Mouse (Mus musculus): ENCODE data around the gene Abcc5.

The Abcc5 gene

GRCm38 (mm10) chr16:20424226-20424663 lies 1.9 kb downstream of the Abcc5 start:
- no peak for DNase-seq (ENCODE audit: low read depth in 2 of 2, low spot score in 2 of 2)

- DNase-seq (ENCODE audit: low read depth in 2 of 2, low spot score in 2 of 2), result no peak
These were observed 3.1 kb downstream of the Abcc5 start for GRCm38 (mm10) chr16:20422938-20423730.

GRCm38 (mm10) chr16:20418054-20418453 lies 8.1 kb downstream of the Abcc5 start:
- no peak for DNase-seq (ENCODE audit: low read depth in 2 of 2, low spot score in 2 of 2)

- DNase-seq (ENCODE audit: low read depth in 2 of 2, low spot score in 2 of 2), result no peak
These were observed 9.9 kb downstream of the Abcc5 start for GRCm38 (mm10) chr16:20416262-20416661.

DNA sequence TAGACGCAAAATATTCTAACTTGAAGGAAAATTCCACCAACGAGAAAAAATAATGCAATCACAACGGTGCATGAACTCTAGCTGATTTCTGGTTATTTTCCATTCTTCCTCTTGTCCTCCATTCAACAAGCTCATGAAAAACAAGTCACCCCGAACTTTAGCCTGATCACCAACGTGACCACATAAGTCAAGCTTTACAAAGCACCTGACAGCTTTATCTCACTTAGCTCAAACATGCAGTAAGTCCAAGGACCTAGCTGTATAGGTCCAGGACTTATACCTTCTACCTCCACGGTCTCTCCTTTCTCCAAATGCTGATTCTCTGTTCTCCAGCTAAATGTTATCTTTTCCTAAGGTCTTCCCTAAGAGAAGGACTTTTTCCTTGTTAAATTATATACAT lies 10.4 kb downstream of the Abcc5 start:
- DNase-seq (ENCODE audit: low read depth in 2 of 2, low spot score in 2 of 2), result no peak

DNA sequence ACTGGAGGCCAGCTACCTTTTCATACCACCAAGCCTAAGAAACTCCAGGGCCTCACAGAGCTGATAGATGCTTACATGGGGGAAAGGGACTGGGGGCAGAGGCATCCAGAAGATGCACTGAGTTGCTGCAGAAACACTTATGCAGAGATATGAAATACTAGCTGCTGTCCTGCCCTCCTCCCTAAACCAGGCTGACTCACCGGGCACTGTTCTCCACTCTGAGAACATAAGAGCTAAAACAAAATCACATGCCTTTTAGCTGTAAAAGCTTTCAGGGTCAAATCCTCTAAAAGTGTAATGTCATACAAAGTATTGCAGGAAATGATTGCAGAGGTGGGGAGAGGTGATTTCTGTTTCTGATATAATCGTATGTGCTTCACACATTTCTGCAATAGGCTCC lies 11.0 kb downstream of the Abcc5 start:
- DNase-seq (ENCODE audit: low read depth in 2 of 2, low spot score in 2 of 2), result no peak

DNA sequence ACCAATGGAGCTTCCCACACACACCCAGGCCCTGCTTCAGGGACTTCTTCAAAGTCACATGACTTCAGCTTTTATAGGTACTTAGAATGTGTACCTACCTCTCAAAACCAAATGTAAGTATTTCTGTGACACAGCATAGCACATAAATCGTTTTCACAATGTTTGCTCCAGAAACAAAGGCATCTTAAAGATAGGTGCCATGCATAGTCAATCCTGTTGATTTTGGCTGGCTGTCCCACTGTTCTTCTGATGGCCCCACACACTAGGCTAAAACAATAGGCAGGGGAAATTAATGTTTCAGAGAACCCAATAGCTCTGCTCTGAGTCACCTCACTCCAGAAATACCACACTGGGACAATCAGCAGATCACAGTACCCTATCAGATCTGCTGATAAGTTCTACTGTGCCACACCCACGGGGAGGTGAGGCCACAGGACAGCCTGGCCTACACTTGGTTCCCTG lies 12.3 kb downstream of the Abcc5 start:
- no peak for DNase-seq (ENCODE audit: low read depth in 2 of 2, low spot score in 2 of 2)

GRCm38 (mm10) chr16:20411958-20412570 lies 14.1 kb downstream of the Abcc5 start:
- DNase-seq (ENCODE audit: low read depth in 2 of 2, low spot score in 2 of 2), result no peak

DNA sequence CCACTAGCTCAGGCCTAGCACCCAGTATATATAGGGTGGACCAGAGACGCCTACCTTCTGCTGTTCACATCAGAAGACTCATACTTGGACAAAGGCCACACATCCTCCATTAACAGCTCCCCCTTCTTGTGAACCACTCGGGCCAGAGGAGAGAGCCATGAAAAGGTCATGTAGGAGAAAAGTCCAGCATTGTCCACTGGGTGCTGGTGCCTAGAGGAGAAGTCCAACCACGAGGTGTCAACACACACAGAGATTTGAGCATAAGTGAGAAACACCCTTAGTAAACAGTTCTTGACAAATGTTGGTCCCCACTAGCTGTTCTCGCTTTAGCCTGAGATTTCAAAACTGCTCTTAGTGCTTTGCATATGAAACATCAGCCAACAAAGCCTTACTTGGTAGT lies 20.9 kb downstream of the Abcc5 start:
- no peak for DNase-seq (ENCODE audit: low read depth in 2 of 2, low spot score in 2 of 2)

- no peak for DNase-seq (ENCODE audit: low read depth in 2 of 2, low spot score in 2 of 2)
These were observed 22.9 kb downstream of the Abcc5 start for GRCm38 (mm10) chr16:20403327-20403726.

DNA sequence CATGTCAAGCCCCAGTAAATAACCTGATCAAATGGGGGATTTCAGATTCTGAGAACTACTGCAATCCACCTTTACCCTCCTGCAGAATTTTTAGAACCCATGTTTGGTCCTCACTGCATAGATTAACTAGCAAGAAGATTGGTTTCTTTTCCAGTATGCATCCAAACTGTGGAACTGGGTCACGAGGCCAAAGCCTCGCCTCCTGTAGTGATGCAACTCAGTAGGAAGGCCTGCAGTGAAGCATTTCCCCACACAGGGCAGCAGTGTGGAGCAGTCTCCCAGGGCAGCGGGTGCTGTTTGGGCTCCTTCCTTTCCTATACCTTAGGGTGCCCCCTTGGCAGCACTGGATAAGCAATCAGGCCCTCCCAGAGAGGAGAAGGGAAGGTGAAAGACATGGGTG lies 24.6 kb downstream of the Abcc5 start:
- DNase-seq (ENCODE audit: low read depth in 2 of 2, low spot score in 2 of 2), result no peak

DNA sequence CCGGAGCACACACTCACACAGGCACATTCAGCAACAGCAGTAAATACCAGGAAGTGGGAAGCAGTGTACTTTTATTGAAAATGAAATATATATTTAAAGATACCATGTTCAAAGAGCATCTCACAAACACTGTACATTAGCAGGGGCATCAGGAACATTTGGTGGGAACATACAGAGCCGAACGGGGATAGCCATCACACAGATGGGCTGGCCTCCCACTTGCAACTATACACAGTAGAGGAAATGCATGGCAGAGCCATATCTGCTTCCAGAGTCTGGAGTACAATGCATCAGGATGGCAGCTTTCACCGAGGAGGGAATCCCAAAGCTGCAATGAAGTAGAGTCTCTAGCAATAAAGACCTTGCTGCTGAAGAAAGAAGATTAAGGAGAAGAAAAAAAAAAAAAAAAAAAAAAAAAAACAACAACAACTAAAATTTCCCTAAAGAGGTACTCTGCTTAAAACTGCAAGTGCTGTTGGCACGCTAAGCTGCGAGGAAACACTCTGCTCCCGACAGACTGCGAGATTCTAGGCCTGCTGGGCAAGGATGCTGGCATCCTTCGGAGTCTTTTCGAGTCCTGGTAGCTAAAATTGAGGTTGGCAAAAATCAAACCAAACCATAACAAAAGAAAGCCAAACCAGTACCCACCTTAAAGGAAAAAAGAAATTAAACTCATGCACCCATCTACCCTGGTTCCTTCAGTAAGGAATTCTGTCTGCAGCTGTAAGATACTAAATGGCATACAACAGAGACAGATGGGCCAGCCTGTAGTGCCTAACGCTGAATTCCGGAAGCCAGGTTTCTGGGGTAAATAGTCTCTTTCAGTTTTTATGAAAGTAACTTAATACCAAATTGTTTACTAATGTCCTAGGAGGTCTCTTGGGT lies 25.2 kb downstream of the Abcc5 start:
- no peak for DNase-seq (ENCODE audit: low read depth in 2 of 2, low spot score in 2 of 2)

DNA sequence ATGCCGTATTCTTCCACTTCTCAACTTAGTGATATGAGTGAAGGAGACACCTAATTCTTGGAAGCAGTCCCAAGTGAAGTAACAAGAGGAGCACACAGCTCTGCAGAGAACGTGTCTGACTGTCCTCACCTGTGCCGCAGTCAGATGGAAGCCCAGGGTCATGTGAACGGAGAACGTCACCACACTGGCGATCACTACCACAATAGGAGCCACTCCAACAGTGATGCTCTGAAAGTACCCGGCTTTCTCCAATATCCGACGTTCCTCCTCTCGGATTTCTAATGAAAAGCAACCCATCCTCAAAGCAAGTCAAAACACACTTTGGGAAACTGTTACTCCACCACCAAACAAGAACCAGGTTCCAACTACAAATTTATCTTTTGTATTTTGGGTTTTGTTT lies 29.3 kb downstream of the Abcc5 start:
- no peak for DNase-seq (ENCODE audit: low read depth in 2 of 2, low spot score in 2 of 2)

DNA sequence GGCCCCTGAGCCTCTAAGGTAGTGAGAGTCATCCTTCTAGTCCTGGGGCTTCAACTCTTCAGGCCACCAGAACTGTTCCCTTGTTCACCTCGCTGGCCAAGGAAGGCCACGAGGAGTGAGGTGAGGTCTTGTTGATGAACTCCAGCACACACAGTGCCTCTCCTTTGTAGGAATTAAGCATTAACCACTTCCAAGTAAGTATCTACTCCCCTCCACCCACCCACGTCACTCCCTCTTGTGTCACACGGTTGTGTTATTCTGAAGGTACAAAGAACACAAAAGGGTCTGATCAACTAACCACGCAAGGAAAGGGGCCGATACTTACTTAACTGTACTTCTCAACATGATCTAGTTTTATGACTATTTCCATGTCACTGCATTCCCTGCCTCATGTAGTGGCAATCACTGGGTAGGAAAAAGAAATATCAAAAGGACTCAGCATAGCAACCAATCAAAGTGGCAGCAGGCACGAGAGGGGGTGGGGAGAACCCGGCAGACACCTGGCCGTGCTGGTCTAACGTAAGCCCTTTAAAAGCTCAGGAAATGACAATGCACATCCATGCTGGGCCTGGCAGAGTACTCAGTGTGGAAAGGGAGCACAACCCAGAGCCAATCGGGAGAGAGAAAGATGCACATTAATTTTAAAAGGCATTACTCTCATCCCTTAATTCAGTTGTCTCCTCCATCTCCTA lies 30.8 kb downstream of the Abcc5 start:
- no peak for DNase-seq (ENCODE audit: low read depth in 2 of 2, low spot score in 2 of 2)

GRCm38 (mm10) chr16:20391753-20392152 lies 34.4 kb downstream of the Abcc5 start:
- no peak for DNase-seq (ENCODE audit: low read depth in 2 of 2, low spot score in 2 of 2)

DNA sequence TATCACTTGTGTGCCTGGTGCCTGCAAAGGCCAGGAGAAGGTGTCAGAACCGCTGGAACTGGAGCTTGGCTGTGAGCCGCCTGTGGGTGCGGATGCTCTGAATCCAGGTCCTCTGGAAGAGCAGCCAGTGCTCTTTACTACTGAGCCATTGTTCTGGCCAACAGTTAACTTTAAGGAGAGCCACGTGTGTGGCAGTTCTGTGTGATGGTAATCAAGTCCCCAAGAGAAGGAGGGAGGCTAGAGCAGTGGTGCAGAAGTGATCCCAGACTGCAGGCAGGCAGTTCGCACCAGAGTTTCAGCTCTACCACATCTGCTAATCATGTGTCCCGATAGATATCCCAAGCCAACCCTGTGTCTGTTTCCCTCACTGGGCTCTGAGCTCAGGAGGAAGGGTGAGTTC lies 36.0 kb downstream of the Abcc5 start:
- DNase-seq (ENCODE audit: low read depth in 2 of 2, low spot score in 2 of 2), result no peak

GRCm38 (mm10) chr16:20381031-20381430 lies 45.2 kb downstream of the Abcc5 start:
- no peak for DNase-seq (ENCODE audit: low read depth in 2 of 2, low spot score in 2 of 2)

DNA sequence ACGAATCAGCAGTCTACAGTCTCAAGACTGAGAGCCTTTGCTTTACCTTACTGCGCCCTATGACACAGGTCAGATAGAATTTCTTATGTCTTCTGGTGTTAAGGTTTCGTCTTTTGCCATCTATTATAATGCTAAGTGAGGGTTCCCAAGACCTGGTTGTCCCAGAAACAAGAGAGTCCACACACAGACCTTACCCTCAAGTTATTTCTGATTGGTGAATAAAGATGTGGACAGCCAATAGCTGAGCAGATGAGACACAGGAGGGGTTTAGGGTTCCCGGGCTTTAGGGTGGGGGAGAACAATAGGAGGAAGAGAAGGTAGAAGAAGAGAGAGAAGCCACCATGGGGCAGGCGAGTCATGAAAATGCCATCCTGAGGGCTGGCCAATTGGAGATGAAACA lies 50.9 kb downstream of the Abcc5 start:
- DNase-seq (ENCODE audit: low read depth in 2 of 2, low spot score in 2 of 2), result no peak

DNA sequence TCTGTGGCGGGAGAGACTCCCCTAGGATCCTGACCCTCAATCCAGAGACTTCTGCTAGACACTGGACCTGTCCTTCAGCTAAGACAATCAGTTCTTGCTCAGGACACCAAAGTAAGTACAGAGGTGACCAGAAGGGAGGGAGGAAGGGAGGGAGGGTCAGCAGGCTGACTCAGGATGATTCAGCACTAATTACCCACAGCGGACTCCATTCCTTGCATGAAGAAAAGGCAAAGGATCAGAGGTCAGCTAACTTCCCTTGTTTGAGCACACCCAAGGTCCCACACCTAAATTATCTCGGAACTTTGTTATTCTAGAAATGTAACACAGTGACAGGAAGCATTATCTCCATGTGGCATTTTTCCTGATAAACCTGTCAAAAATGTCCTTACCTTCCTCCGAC lies 54.5 kb downstream of the Abcc5 start:
- no peak for DNase-seq (ENCODE audit: low read depth in 2 of 2, low spot score in 2 of 2)

GRCm38 (mm10) chr16:20368221-20368620 lies 58.0 kb downstream of the Abcc5 start:
- DNase-seq (ENCODE audit: low read depth in 2 of 2, low spot score in 2 of 2), result no peak

- DNase-seq (ENCODE audit: low read depth in 2 of 2, low spot score in 2 of 2), result no peak
These were observed 64.1 kb downstream of the Abcc5 start for GRCm38 (mm10) chr16:20362121-20362520.

Data from CD8-positive naive resting alpha-beta T cell, adult 2 months (primary cell).